Mouse (Mus musculus) spleen, adult 2 months (tissue): ENCODE data around the gene Hoxa13. TPM values are rescaled to one million over a fixed set of nuclear protein-coding genes. Genes with fewer than 3 reads are reported as not detected.

Experiments
- DNase-seq, 2 experiments: peaks; one replicate each; pipeline versions ENCODE4 v3.0.0 to v3.0.0-alpha.2; 2012 to 2021; ENCODE audit warnings: low spot score in 2 of 2, low read depth in 1 of 2
- H3K27ac ChIP-seq: fragments of 200-500 bp; 2 replicates; pipeline ENCODE4 v1.5.1; 2012; ENCODE audit warnings: low read length, inconsistent platforms; ENCODE audit not compliant: insufficient read depth
- H3K27me3 ChIP-seq: fragments of 200-500 bp; 2 replicates; pipeline ENCODE4 v1.6.1; 2012; ENCODE audit warnings: mild to moderate bottlenecking, moderate library complexity, low read length, inconsistent platforms; ENCODE audit not compliant: control insufficient read depth, insufficient read depth
- H3K36me3 ChIP-seq: fragments of 200-500 bp; 2 replicates; pipeline ENCODE4 v1.6.1; 2012; ENCODE audit warnings: mild to moderate bottlenecking, low read length, inconsistent platforms; ENCODE audit not compliant: control insufficient read depth, insufficient read depth
- H3K4me1 ChIP-seq: fragments of 200-500 bp; 2 replicates; pipeline ENCODE4 v1.6.1; 2011; ENCODE audit warnings: inconsistent platforms; ENCODE audit not compliant: control insufficient read depth, insufficient read depth, insufficient read length
- H3K4me3 ChIP-seq: fragments of 200-500 bp; 2 replicates; pipeline ENCODE4 v1.5.1; 2011; ENCODE audit warnings: mild to moderate bottlenecking, inconsistent platforms; ENCODE audit not compliant: insufficient read depth, insufficient read length; ENCODE audit errors: extremely low read depth
- CTCF ChIP-seq: fragments of 200-500 bp; IDR thresholded peaks from 2 replicates; pipeline ENCODE4 v1.5.1; 2011; ENCODE audit warnings: mild to moderate bottlenecking, inconsistent platforms; ENCODE audit not compliant: insufficient read depth, insufficient read length, insufficient replicate concordance; ENCODE audit errors: extremely low read depth
- POLR2A ChIP-seq: fragments of 200-500 bp; IDR thresholded peaks from 2 replicates; pipeline ENCODE4 v1.6.1; 2011; ENCODE audit warnings: low read depth, low read length, inconsistent platforms
- WGBS: fragments of 180-500 bp; shearing (Covaris S2); methylation state at CpG from one replicate; pipeline ENCODE4 v1.1.7; 2018; 5-methylcytosine and 5-hydroxymethylcytosine counted together
- polyA plus RNA-seq: library from polyadenylated mRNA; depleted of rRNA; stranded (reverse); fragments of >200 nt; gene quantifications from 2 replicates; pipeline ENCODE4 v1.2.3, GENCODE M21; 2012

Gene Hoxa13
- polyA plus RNA-seq, 1 experiment: not detected

- DNase-seq: no peak
- H3K27me3 ChIP-seq: peaks cover 74% of the 10 kb centered on the region
Measured at GRCm38 (mm10) chr6:52249415-52249738, 11.3 kb downstream of the Hoxa13 start.

GRCm38 (mm10) chr6:52248638-52249414 is 11.9 kb downstream of the Hoxa13 start:
- Histone ChIP-seq H3K4me1 (peaks cover 15% of the 10 kb centered on the region), H3K4me3 (no peak overlapping the region), H3K36me3 (no peaks in the 10 kb centered on the region), H3K27me3 (peaks cover 74% of the 10 kb centered on the region), H3K27ac (no peak overlapping the region)
- 6% methylated on average over 27 of the region's 27 CpGs for whole genome bisulfite sequencing
- DNase-seq: no peak
- no peak for TF ChIP-seq CTCF
- no peak for TF ChIP-seq POLR2A

More at GRCm38 (mm10) chr6:52249415-52249738, 11.3 kb downstream of the Hoxa13 start:
- 3% methylated on average over 16 of the region's 16 CpGs for WGBS
- Histone ChIP-seq H3K36me3 (no peaks in the 10 kb centered on the region), H3K4me3 (no peak overlapping the region), H3K27ac (no peak overlapping the region), H3K4me1 (peaks cover 15% of the 10 kb centered on the region)
- TF ChIP-seq CTCF (no peak), POLR2A (no peak)

- no peaks in the 10 kb centered on the region for H3K36me3 ChIP-seq
- WGBS: 5% methylated on average over 23 of the region's 23 CpGs
- H3K27ac ChIP-seq: no peak overlapping the region
- no peak overlapping the region for H3K4me3 ChIP-seq
- peaks cover 71% of the 10 kb centered on the region for H3K27me3 ChIP-seq
- TF ChIP-seq POLR2A (no peak), CTCF (no peak)
- no peak for DNase-seq
- peaks cover 15% of the 10 kb centered on the region for H3K4me1 ChIP-seq
Measured at GRCm38 (mm10) chr6:52247766-52248637, 12.7 kb downstream of the Hoxa13 start.

GRCm38 (mm10) chr6:52246916-52247315 is 13.8 kb downstream of the Hoxa13 start:
- no peak overlapping the region for H3K27ac ChIP-seq
- WGBS: 11% methylated on average over 3 of the region's 3 CpGs
- no peak for DNase-seq
- peaks cover 68% of the 10 kb centered on the region for H3K27me3 ChIP-seq
- no peaks in the 10 kb centered on the region for H3K36me3 ChIP-seq
- H3K4me3 ChIP-seq: no peak overlapping the region
- H3K4me1 ChIP-seq: peaks cover 15% of the 10 kb centered on the region
- no peak for TF ChIP-seq CTCF
- no peak for TF ChIP-seq POLR2A

GRCm38 (mm10) chr6:52246403-52246803 is 14.3 kb downstream of the Hoxa13 start:
- Histone ChIP-seq H3K4me3 (no peak overlapping the region), H3K27ac (no peak overlapping the region), H3K36me3 (no peaks in the 10 kb centered on the region), H3K27me3 (peaks cover 69% of the 10 kb centered on the region), H3K4me1 (peaks cover 15% of the 10 kb centered on the region)
- DNase-seq: no peak
- TF ChIP-seq CTCF (no peak), POLR2A (no peak)
- 1% methylated on average over 26 of the region's 26 CpGs for WGBS

GRCm38 (mm10) chr6:52245757-52246142 is 14.9 kb downstream of the Hoxa13 start, which contains the start of gene Hoxa11:
Hoxa11 (minus strand) TSS chr6:52245810.
- DNase-seq: no peak
- Histone ChIP-seq H3K4me3 (no peak within 1 kb of the TSS; the same call in 1 of the 2 replicates), H3K27me3 (peaks cover 66% of the 10 kb centered on the region), H3K27ac (no peak within 1 kb of the TSS), H3K36me3 (no peaks in the 10 kb centered on the region), H3K4me1 (peaks cover 15% of the 10 kb centered on the region)
- TF ChIP-seq POLR2A (no peak), CTCF (no peak)
- WGBS: 4% methylated on average over 20 of the region's 20 CpGs

- H3K4me1 ChIP-seq: peaks cover 15% of the 10 kb centered on the region
- DNase-seq: no peak
- H3K27ac ChIP-seq: no peak overlapping the region
- no peak overlapping the region; the same call in 1 of the 2 replicates for H3K4me3 ChIP-seq
- peaks cover 67% of the 10 kb centered on the region for H3K27me3 ChIP-seq
- TF ChIP-seq CTCF (no peak), POLR2A (no peak)
- H3K36me3 ChIP-seq: no peaks in the 10 kb centered on the region
- 3% methylated on average over 71 of the region's 71 CpGs for WGBS
Measured at GRCm38 (mm10) chr6:52245040-52245756, 15.5 kb downstream of the Hoxa13 start.
